Mouse (Mus musculus): Measurements from ENCODE around the gene Ypel5. TPM values are rescaled to one million over a fixed set of nuclear protein-coding genes. Genes with fewer than 3 reads are reported as not detected.

Gene Ypel5
- polyA plus RNA-seq, 1 experiment = 7.4 TPM

- TF ChIP-seq POLR2A (IDR thresholded peaks at IDR 0.05; ENCODE audit: low read depth, low read length) (no peak), CTCF (IDR thresholded peaks at IDR 0.05; ENCODE audit: extremely low read depth, insufficient read length, insufficient replicate concordance, low read depth, low read length) (no peak)
- H3K36me3 ChIP-seq (ENCODE audit: control insufficient read depth, insufficient read depth, low read length) = no peaks in the 10 kb centered on the region
- H3K27ac ChIP-seq (ENCODE audit: insufficient read depth, low read depth, low read length) = no peak overlapping the region; the same call in 1 of the 2 replicates
- 91% methylated on average over 3 of the region's 3 CpGs for WGBS
- no peak overlapping the region for H3K4me3 ChIP-seq (ENCODE audit: low read depth, low read length)
- no peaks in the 10 kb centered on the region for H3K27me3 ChIP-seq (ENCODE audit: control insufficient read depth, insufficient read depth, low read length)
- peaks cover 7% of the 10 kb centered on the region; the same call in 1 of the 2 replicates for H3K4me1 ChIP-seq (ENCODE audit: control insufficient read depth, insufficient read depth, insufficient read length, low read length)
Measured at GRCm38 (mm10) chr17:72826916-72827534, 9.2 kb upstream of the Ypel5 start.

GRCm38 (mm10) chr17:72828027-72828678 lies 8.1 kb upstream of the Ypel5 start:
- peaks cover 7% of the 10 kb centered on the region; the same call in 1 of the 2 replicates for H3K4me1 ChIP-seq (ENCODE audit: control insufficient read depth, insufficient read depth, insufficient read length, low read length)
- no peak for TF ChIP-seq POLR2A (IDR thresholded peaks at IDR 0.05; ENCODE audit: low read depth, low read length)
- no peak for TF ChIP-seq CTCF (IDR thresholded peaks at IDR 0.05; ENCODE audit: extremely low read depth, insufficient read length, insufficient replicate concordance, low read depth, low read length)
- 15% methylated on average over 3 of the region's 3 CpGs for WGBS
- no peak overlapping the region for H3K4me3 ChIP-seq (ENCODE audit: low read depth, low read length)
- no peaks in the 10 kb centered on the region for H3K27me3 ChIP-seq (ENCODE audit: control insufficient read depth, insufficient read depth, low read length)
- H3K27ac ChIP-seq (ENCODE audit: insufficient read depth, low read depth, low read length) = no peak overlapping the region
- no peaks in the 10 kb centered on the region for H3K36me3 ChIP-seq (ENCODE audit: control insufficient read depth, insufficient read depth, low read length)

GRCm38 (mm10) chr17:72828687-72829086 lies 7.6 kb upstream of the Ypel5 start:
- Histone ChIP-seq H3K27me3 (ENCODE audit: control insufficient read depth, insufficient read depth, low read length) (no peaks in the 10 kb centered on the region), H3K36me3 (ENCODE audit: control insufficient read depth, insufficient read depth, low read length) (no peaks in the 10 kb centered on the region), H3K4me1 (ENCODE audit: control insufficient read depth, insufficient read depth, insufficient read length, low read length) (peaks cover 7% of the 10 kb centered on the region; the same call in 1 of the 2 replicates), H3K27ac (ENCODE audit: insufficient read depth, low read depth, low read length) (peak overlapping the region; percentile 5; the same call in 1 of the 2 replicates), H3K4me3 (ENCODE audit: low read depth, low read length) (no peak overlapping the region)
- WGBS = 32% methylated on average over 8 of the region's 8 CpGs
- TF ChIP-seq POLR2A (IDR thresholded peaks at IDR 0.05; ENCODE audit: low read depth, low read length) = no peak
- TF ChIP-seq CTCF (IDR thresholded peaks at IDR 0.05; ENCODE audit: extremely low read depth, insufficient read length, insufficient replicate concordance, low read depth, low read length) = no peak

- Histone ChIP-seq H3K4me1 (ENCODE audit: control insufficient read depth, insufficient read depth, insufficient read length, low read length) (peaks cover 4% of the 10 kb centered on the region; the same call in 1 of the 2 replicates), H3K36me3 (ENCODE audit: control insufficient read depth, insufficient read depth, low read length) (peaks cover 3% of the 10 kb centered on the region; the same call in 1 of the 2 replicates), H3K27me3 (ENCODE audit: control insufficient read depth, insufficient read depth, low read length) (no peaks in the 10 kb centered on the region), H3K4me3 (ENCODE audit: low read depth, low read length) (peak overlapping the region; percentile 93), H3K27ac (ENCODE audit: insufficient read depth, low read depth, low read length) (peak overlapping the region; percentile 76)
- under 1% methylated on average over 74 of the region's 77 CpGs for WGBS
- TF ChIP-seq CTCF (IDR thresholded peaks at IDR 0.05; ENCODE audit: extremely low read depth, insufficient read length, insufficient replicate concordance, low read depth, low read length) (no peak), POLR2A (IDR thresholded peaks at IDR 0.05; ENCODE audit: low read depth, low read length) (peak; percentile 85)
Measured at GRCm38 (mm10) chr17:72837140-72837712, 973 bp downstream of the Ypel5 start.

GRCm38 (mm10) chr17:72837824-72838474 lies 1.7 kb downstream of the Ypel5 start:
- Histone ChIP-seq H3K36me3 (ENCODE audit: control insufficient read depth, insufficient read depth, low read length) (peaks cover 4% of the 10 kb centered on the region; the same call in 1 of the 2 replicates), H3K27me3 (ENCODE audit: control insufficient read depth, insufficient read depth, low read length) (no peaks in the 10 kb centered on the region), H3K4me3 (ENCODE audit: low read depth, low read length) (peak overlapping the region; percentile 93), H3K4me1 (ENCODE audit: control insufficient read depth, insufficient read depth, insufficient read length, low read length) (peaks cover 4% of the 10 kb centered on the region; the same call in 1 of the 2 replicates), H3K27ac (ENCODE audit: insufficient read depth, low read depth, low read length) (peak overlapping the region; percentile 66; the same call in 1 of the 2 replicates)
- 9% methylated on average over 8 of the region's 8 CpGs for WGBS
- no peak for TF ChIP-seq CTCF (IDR thresholded peaks at IDR 0.05; ENCODE audit: extremely low read depth, insufficient read length, insufficient replicate concordance, low read depth, low read length)

- Histone ChIP-seq H3K27me3 (ENCODE audit: control insufficient read depth, insufficient read depth, low read length) (no peaks in the 10 kb centered on the region), H3K4me3 (ENCODE audit: low read depth, low read length) (no peak overlapping the region), H3K4me1 (ENCODE audit: control insufficient read depth, insufficient read depth, insufficient read length, low read length) (peaks cover 4% of the 10 kb centered on the region; the same call in 1 of the 2 replicates), H3K36me3 (ENCODE audit: control insufficient read depth, insufficient read depth, low read length) (peaks cover 5% of the 10 kb centered on the region; the same call in 1 of the 2 replicates), H3K27ac (ENCODE audit: insufficient read depth, low read depth, low read length) (no peak overlapping the region)
- 77% methylated on average over 2 of the region's 2 CpGs for WGBS
- TF ChIP-seq POLR2A (IDR thresholded peaks at IDR 0.05; ENCODE audit: low read depth, low read length) = no peak
- TF ChIP-seq CTCF (IDR thresholded peaks at IDR 0.05; ENCODE audit: extremely low read depth, insufficient read length, insufficient replicate concordance, low read depth, low read length) = no peak
Measured at GRCm38 (mm10) chr17:72839000-72839399, 2.7 kb downstream of the Ypel5 start.
